Mouse (Mus musculus) midbrain, postnatal 0 days (tissue): Measurements from ENCODE around the gene Arid2. TPM values are rescaled to one million over a fixed set of nuclear protein-coding genes. Genes with fewer than 3 reads are reported as not detected.

Source experiments
- ATAC-seq: fragments of 200-750 bp; cut with Nextera tagmentation; 2 replicates; pipeline ENCODE4 v1.8.0; 2017; ENCODE audit warnings: moderate number of reproducible peaks, mild to moderate bottlenecking, moderate TSS enrichment, moderate library complexity; ENCODE audit not compliant: low FRiP score
- DNase-seq: peaks from one replicate; pipeline ENCODE4 v3.0.0-alpha.2; 2015; ENCODE audit warnings: low spot score
- H3K27ac ChIP-seq: fragments of 300-500 bp; sonication (generic); 2 replicates; pipeline ENCODE4 v1.5.1; 2014; ENCODE audit warnings: low read depth, mild to moderate bottlenecking, low read length, mixed read lengths
- H3K27me3 ChIP-seq: fragments of 300-500 bp; sonication (generic); 2 replicates; pipeline ENCODE4 v1.6.1; 2014; ENCODE audit warnings: low read length, control low read depth, mixed read lengths; ENCODE audit not compliant: insufficient read depth
- H3K36me3 ChIP-seq: fragments of 300-500 bp; sonication (generic); 2 replicates; pipeline ENCODE4 v1.6.1; 2014; ENCODE audit warnings: low read length, control low read depth, mixed read lengths; ENCODE audit not compliant: insufficient read depth
- H3K4me1 ChIP-seq: fragments of 300-500 bp; sonication (generic); 2 replicates; pipeline ENCODE4 v1.6.1; 2014; ENCODE audit warnings: mild to moderate bottlenecking, control low read depth, antibody characterized with exemption, low read length, mixed read lengths; ENCODE audit not compliant: insufficient read depth
- H3K4me2 ChIP-seq: fragments of 300-500 bp; sonication (generic); 2 replicates; pipeline ENCODE4 v1.6.1; 2014; ENCODE audit warnings: low read depth, mild to moderate bottlenecking, low read length, mixed read lengths; ENCODE audit not compliant: poor library complexity, severe bottlenecking
- H3K4me3 ChIP-seq: fragments of 300-500 bp; sonication (generic); 2 replicates; pipeline ENCODE4 v1.5.1; 2014; ENCODE audit warnings: low read depth, mild to moderate bottlenecking, low read length, moderate library complexity
- H3K9ac ChIP-seq: fragments of 300-500 bp; sonication (generic); replicated peaks from 2 replicates; pipeline ENCODE4 v1.6.1; 2014; ENCODE audit warnings: mild to moderate bottlenecking, low read length, moderate library complexity, mixed read lengths; ENCODE audit not compliant: poor library complexity, severe bottlenecking
- H3K9me3 ChIP-seq: fragments of 300-500 bp; sonication (generic); 2 replicates; pipeline ENCODE4 v1.6.1; 2016; ENCODE audit warnings: low read length, control low read depth
- CTCF ChIP-seq: IDR thresholded peaks from 2 replicates; pipeline ENCODE4 v1.5.1; 2016; ENCODE audit warnings: antibody characterized with exemption, mild to moderate bottlenecking
- WGBS: fragments of 180-500 bp; shearing (Covaris S2); extraction: QIAGEN DNeasy Blood & Tissue Kit; methylation state at CpG from one replicate; pipeline ENCODE4 v1.1.7; 2014; 5-methylcytosine and 5-hydroxymethylcytosine counted together
- polyA plus RNA-seq: library from polyadenylated mRNA; unstranded; fragments of >200 nt; fragmentation: Nextera tagmentation; extraction: Ambion mirVana; gene quantifications from 2 replicates; pipeline ENCODE4 v1.2.1, GENCODE M21; 2015
- total RNA-seq: library from RNA; depleted of rRNA; stranded (reverse); fragments of >200 nt; gene quantifications from 2 replicates; pipeline ENCODE4 v1.2.3, GENCODE M21; 2014

Gene Arid2
- total and polyA plus RNA-seq, 2 experiments from 2014 or later = 11.2 to 40.8 TPM

GRCm38 (mm10) chr15:96283141-96283540, 4.2 kb upstream of the Arid2 start:
- Histone ChIP-seq H3K36me3 (no peaks in the 10 kb centered on the region), H3K9ac (no peak overlapping the region; the same call in 1 of the 2 replicates), H3K4me1 (peaks cover 9% of the 10 kb centered on the region; the same call in 1 of the 2 replicates), H3K9me3 (no peaks in the 10 kb centered on the region), H3K27me3 (no peaks in the 10 kb centered on the region), H3K27ac (no peak overlapping the region), H3K4me2 (peak overlapping the region; percentile 85), H3K4me3 (peak overlapping the region; percentile 91)
- ATAC-seq = no peak
- TF ChIP-seq CTCF = no peak
- no peak for DNase-seq
- 22% methylated on average over 8 of the region's 8 CpGs for WGBS

GRCm38 (mm10) chr15:96283920-96284431, 3.3 kb upstream of the Arid2 start:
- peak; percentile 67 for TF ChIP-seq CTCF
- peaks cover 9% of the 10 kb centered on the region; the same call in 1 of the 2 replicates for H3K4me1 ChIP-seq
- under 1% methylated on average over 11 of the region's 11 CpGs for WGBS
- peak; percentile 71 for DNase-seq
- ATAC-seq = no peak
- no peaks in the 10 kb centered on the region for H3K27me3 ChIP-seq
- peak overlapping the region; percentile 85 for H3K4me2 ChIP-seq
- no peaks in the 10 kb centered on the region for H3K36me3 ChIP-seq
- H3K4me3 ChIP-seq = peak overlapping the region; percentile 91
- peak overlapping the region; percentile 99 for H3K27ac ChIP-seq
- H3K9me3 ChIP-seq = no peaks in the 10 kb centered on the region
- peak overlapping the region; percentile 97 for H3K9ac ChIP-seq

GRCm38 (mm10) chr15:96284711-96285322, 2.5 kb upstream of the Arid2 start:
- under 1% methylated on average over 52 of the region's 67 CpGs for WGBS
- Histone ChIP-seq H3K9me3 (no peaks in the 10 kb centered on the region), H3K27me3 (no peaks in the 10 kb centered on the region), H3K4me3 (peak overlapping the region; percentile 91), H3K36me3 (no peaks in the 10 kb centered on the region), H3K27ac (peak overlapping the region; percentile 99), H3K9ac (peak overlapping the region; percentile 97), H3K4me1 (peaks cover 9% of the 10 kb centered on the region; the same call in 1 of the 2 replicates), H3K4me2 (peak overlapping the region; percentile 85)
- DNase-seq (peak; percentile 47), ATAC-seq (peak; percentile 2)
- no peak for TF ChIP-seq CTCF

- H3K27me3 ChIP-seq = no peaks in the 10 kb centered on the region
- H3K27ac ChIP-seq = peak overlapping the region; percentile 99
- H3K9me3 ChIP-seq = no peaks in the 10 kb centered on the region
- H3K36me3 ChIP-seq = no peaks in the 10 kb centered on the region
- H3K4me3 ChIP-seq = peak overlapping the region; percentile 91
- TF ChIP-seq CTCF = no peak
- peak; percentile 95 for DNase-seq
- under 1% methylated on average over 53 of the region's 64 CpGs for WGBS
- peak overlapping the region; percentile 97 for H3K9ac ChIP-seq
- H3K4me2 ChIP-seq = peak overlapping the region; percentile 85
- peaks cover 11% of the 10 kb centered on the region; the same call in 1 of the 2 replicates for H3K4me1 ChIP-seq
- peak; percentile 77 for ATAC-seq
Observed at GRCm38 (mm10) chr15:96285323-96286014, 1.8 kb upstream of the Arid2 start.

- DNase-seq = peak; percentile 95
- no peaks in the 10 kb centered on the region for H3K27me3 ChIP-seq
- H3K27ac ChIP-seq = peak overlapping the region; percentile 99
- peak overlapping the region; percentile 91 for H3K4me3 ChIP-seq
- peak; percentile 62 for TF ChIP-seq CTCF
- peaks cover 6% of the 10 kb centered on the region; the same call in 1 of the 2 replicates for H3K4me1 ChIP-seq
- 0% methylated on average over 62 of the region's 72 CpGs for WGBS
- peak; percentile 85 for ATAC-seq
- no peaks in the 10 kb centered on the region for H3K36me3 ChIP-seq
- peak overlapping the region; percentile 85 for H3K4me2 ChIP-seq
- H3K9me3 ChIP-seq = no peaks in the 10 kb centered on the region
- peak overlapping the region; percentile 97 for H3K9ac ChIP-seq
Observed at GRCm38 (mm10) chr15:96286015-96286934, 1.0 kb upstream of the Arid2 start.
